Mouse (Mus musculus): ENCODE results near the gene Cacnb1.

DNA sequence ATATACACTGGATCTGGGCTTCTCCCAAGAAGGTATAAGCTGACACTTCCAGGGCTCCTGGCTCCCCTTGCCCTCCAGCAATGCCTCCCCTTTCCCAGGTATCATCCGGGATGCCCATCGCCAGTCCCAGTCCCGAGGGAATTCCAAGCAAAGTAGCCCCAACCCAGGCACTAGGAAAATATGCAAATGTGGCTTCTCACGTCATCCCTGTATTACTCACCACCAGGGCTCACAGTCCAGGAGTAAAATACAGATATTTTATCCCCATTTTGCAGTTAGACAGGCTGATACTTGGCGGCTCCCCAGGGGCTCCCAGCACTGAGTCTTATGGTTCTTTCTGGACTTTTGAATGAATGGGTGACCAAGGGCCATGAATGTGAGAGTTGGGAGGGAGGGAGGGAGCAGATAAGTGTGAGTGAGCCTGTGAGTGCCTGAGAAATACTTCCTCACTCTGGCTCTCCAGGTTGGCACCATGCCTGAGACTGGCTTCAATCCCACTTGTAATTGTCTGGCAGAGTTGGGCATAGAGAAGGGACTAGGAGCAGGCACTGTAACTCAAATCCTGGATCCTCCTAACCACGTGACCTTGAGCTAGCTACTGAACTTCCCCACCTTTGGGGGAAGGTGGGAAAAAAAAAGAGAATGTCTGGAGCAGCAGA, 39.2 kb upstream of the Cacnb1 start:
- TF ChIP-seq CTCF (IDR thresholded peaks at IDR 0.05) (no peak), EP300 (IDR thresholded peaks at IDR 0.05) (no peak)
